Mouse (Mus musculus) hindbrain, postnatal 0 days (tissue): ENCODE results near the gene Hhipl1. TPM values are rescaled to one million over a fixed set of nuclear protein-coding genes. Genes with fewer than 3 reads are reported as not detected.

Experiments used
- ATAC-seq: fragments of 200-750 bp; cut with Nextera tagmentation; 2 replicates; pipeline ENCODE4 v1.8.0; 2017; ENCODE audit warnings: mild to moderate bottlenecking, moderate TSS enrichment, moderate library complexity
- DNase-seq: peaks from one replicate; pipeline ENCODE4 v3.0.0-alpha.2; 2015; ENCODE audit warnings: low spot score
- H3K27ac ChIP-seq: fragments of 300-500 bp; sonication (generic); 2 replicates; pipeline ENCODE4 v1.5.1; 2014; ENCODE audit warnings: mild to moderate bottlenecking
- H3K27me3 ChIP-seq: fragments of 300-500 bp; sonication (generic); 2 replicates; pipeline ENCODE4 v1.6.1; 2014; ENCODE audit warnings: low read length, mixed read lengths; ENCODE audit not compliant: insufficient read depth
- H3K36me3 ChIP-seq: fragments of 300-500 bp; sonication (generic); 2 replicates; pipeline ENCODE4 v1.6.1; 2014; ENCODE audit warnings: low read length, mixed read lengths; ENCODE audit not compliant: insufficient read depth
- H3K4me1 ChIP-seq: fragments of 300-500 bp; sonication (generic); 2 replicates; pipeline ENCODE4 v1.6.1; 2014; ENCODE audit warnings: antibody characterized with exemption, low read length, mixed read lengths; ENCODE audit not compliant: insufficient read depth
- H3K4me2 ChIP-seq: fragments of 300-500 bp; sonication (generic); 2 replicates; pipeline ENCODE4 v1.6.1; 2014; ENCODE audit warnings: low read depth, mild to moderate bottlenecking, low read length, moderate library complexity, mixed read lengths
- H3K4me3 ChIP-seq: fragments of 300-500 bp; sonication (generic); 2 replicates; pipeline ENCODE4 v1.5.1; 2014; ENCODE audit warnings: low read length
- H3K9ac ChIP-seq: fragments of 300-500 bp; sonication (generic); replicated peaks from 2 replicates; pipeline ENCODE4 v1.6.1; 2014; ENCODE audit warnings: mild to moderate bottlenecking, low read length, moderate library complexity, mixed read lengths
- H3K9me3 ChIP-seq: fragments of 300-500 bp; sonication (generic); 2 replicates; pipeline ENCODE4 v1.6.1; 2016; ENCODE audit warnings: low read length, mixed read lengths
- CTCF ChIP-seq: IDR thresholded peaks from 2 replicates; pipeline ENCODE4 v1.5.1; 2016; ENCODE audit warnings: antibody characterized with exemption, control low read depth, low read depth
- WGBS: fragments of 180-500 bp; shearing (Covaris S2); extraction: QIAGEN DNeasy Blood & Tissue Kit; methylation state at CpG from one replicate; pipeline ENCODE4 v1.1.7; 2014; 5-methylcytosine and 5-hydroxymethylcytosine counted together
- polyA plus RNA-seq: library from polyadenylated mRNA; unstranded; fragments of >200 nt; fragmentation: Nextera tagmentation; extraction: Ambion mirVana; gene quantifications from 2 replicates; pipeline ENCODE4 v1.2.1, GENCODE M21; 2015
- total RNA-seq: library from RNA; depleted of rRNA; stranded (reverse); fragments of >200 nt; gene quantifications from 2 replicates; pipeline ENCODE4 v1.2.3, GENCODE M21; 2014

Gene Hhipl1
- total and polyA plus RNA-seq, 2 experiments from 2014 or later = 3.2 to 10.2 TPM

DNA sequence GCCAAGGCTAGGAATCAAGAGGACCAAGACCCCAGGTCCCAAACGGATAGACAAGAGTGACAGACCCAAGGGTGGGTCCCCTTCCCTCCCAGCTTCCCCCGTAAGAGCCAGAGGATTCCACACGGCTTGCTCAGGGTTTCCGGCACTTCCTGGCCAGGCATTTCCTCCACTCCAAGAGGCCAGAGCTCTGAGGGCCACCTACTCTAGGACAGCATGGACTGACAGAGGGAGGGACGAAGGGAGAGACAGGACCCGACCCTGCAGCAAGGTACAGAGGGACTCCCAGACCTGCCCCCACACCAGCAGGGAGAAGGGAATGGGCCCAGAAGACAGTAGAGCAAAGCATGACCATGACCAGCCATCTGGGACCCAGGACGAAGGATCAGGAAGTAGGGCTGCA, 38.4 kb upstream of the Hhipl1 start:
- Histone ChIP-seq H3K4me2 (no peak overlapping the region), H3K9ac (no peak overlapping the region), H3K27me3 (no peaks in the 10 kb centered on the region), H3K4me1 (peaks cover 51% of the 10 kb centered on the region), H3K9me3 (no peaks in the 10 kb centered on the region), H3K36me3 (no peaks in the 10 kb centered on the region), H3K4me3 (no peak overlapping the region), H3K27ac (no peak overlapping the region)
- 81% methylated on average over 7 of the region's 7 CpGs for WGBS
- DNase-seq = no peak
- no peak for ATAC-seq
- no peak for TF ChIP-seq CTCF

DNA sequence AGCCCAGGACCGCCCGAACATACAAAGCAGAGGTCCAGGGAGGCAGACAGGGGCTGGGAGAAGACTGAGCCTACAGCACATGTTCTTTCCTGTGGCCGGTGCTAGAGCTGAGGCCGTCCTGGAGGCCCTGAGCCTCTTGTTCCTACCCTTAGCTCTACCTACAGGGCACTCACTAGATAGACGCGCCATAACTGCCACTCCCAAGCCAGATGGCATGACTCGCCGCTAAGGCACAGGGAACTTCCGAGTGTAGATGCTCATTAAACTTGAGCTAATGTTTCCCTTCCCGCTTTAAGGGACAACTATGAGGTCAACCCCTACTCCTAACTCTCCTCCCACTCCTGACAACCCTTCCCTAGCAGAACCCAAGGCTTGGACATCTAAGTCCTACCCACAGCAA, 37.1 kb upstream of the Hhipl1 start:
- no peak for TF ChIP-seq CTCF
- Histone ChIP-seq H3K27ac (no peak overlapping the region), H3K4me2 (no peak overlapping the region), H3K27me3 (no peaks in the 10 kb centered on the region), H3K4me3 (no peak overlapping the region), H3K36me3 (no peaks in the 10 kb centered on the region), H3K9me3 (no peaks in the 10 kb centered on the region), H3K4me1 (peaks cover 52% of the 10 kb centered on the region), H3K9ac (no peak overlapping the region)
- WGBS = 89% methylated on average over 10 of the region's 10 CpGs
- DNase-seq = no peak
- no peak for ATAC-seq

DNA sequence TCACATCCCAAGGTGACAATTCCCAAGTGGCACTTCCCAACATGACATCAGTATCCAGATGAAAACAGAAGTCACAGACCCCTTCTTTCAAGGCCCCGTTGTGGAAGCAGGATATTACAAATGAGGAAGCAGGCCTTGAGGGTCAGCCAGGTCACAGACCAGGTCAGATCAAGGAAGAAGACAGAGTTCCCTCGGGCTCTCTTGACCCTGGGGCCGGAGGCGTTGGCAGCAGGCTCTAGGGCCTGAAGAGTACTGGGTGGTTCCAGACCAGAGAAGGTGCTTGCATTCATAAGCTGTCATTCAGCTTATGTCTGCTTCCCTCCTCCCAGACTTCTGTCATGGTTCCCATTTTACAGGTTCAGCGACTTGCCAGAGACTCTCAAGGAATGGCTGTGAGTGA, 36.4 kb upstream of the Hhipl1 start:
- Histone ChIP-seq H3K9ac (no peak overlapping the region), H3K9me3 (no peaks in the 10 kb centered on the region), H3K4me1 (peaks cover 49% of the 10 kb centered on the region), H3K4me2 (no peak overlapping the region), H3K4me3 (no peak overlapping the region), H3K36me3 (no peaks in the 10 kb centered on the region), H3K27ac (no peak overlapping the region), H3K27me3 (no peaks in the 10 kb centered on the region)
- no peak for DNase-seq
- TF ChIP-seq CTCF = no peak
- 76% methylated on average over 5 of the region's 5 CpGs for WGBS
- no peak for ATAC-seq

DNA sequence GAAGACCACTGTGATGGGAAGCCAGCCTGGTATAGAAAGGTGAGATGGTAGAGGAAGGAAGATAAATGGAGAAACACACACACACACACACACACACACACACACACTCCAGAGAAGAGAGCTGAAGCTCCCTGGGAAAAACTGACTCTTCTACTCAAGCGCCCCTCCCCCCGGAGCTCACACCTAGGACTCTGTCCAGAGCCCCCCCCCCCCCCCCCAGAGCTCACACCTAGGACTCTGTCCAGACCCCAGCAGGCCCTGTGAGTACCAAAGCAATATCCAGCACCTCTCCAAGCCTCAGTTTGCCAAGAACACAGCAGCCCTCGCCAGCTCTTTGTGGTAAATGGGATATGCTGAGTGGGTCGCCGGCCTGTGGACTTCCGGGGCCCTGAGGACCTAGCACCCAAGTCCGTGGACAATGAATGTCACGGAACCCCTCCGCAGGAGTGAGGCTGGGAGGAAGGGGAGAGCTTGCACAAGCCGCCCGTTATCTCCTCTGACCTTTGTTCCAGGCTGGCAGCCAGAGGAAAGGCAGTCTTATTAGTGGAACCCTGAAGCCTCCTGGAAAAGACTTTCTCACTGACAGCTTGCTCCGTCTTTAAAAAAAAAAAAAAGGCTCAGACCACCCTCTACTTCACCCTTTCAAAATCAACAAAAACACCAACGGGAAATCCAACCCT, 35.7 kb upstream of the Hhipl1 start:
- H3K27ac ChIP-seq = no peak overlapping the region
- WGBS = 45% methylated on average over 13 of the region's 13 CpGs
- no peaks in the 10 kb centered on the region for H3K27me3 ChIP-seq
- ATAC-seq = no peak
- H3K9me3 ChIP-seq = no peaks in the 10 kb centered on the region
- peaks cover 45% of the 10 kb centered on the region for H3K4me1 ChIP-seq
- no peak for TF ChIP-seq CTCF
- H3K4me2 ChIP-seq = peak overlapping the region; percentile 79
- no peak overlapping the region for H3K9ac ChIP-seq
- no peaks in the 10 kb centered on the region for H3K36me3 ChIP-seq
- DNase-seq = no peak
- no peak overlapping the region for H3K4me3 ChIP-seq

DNA sequence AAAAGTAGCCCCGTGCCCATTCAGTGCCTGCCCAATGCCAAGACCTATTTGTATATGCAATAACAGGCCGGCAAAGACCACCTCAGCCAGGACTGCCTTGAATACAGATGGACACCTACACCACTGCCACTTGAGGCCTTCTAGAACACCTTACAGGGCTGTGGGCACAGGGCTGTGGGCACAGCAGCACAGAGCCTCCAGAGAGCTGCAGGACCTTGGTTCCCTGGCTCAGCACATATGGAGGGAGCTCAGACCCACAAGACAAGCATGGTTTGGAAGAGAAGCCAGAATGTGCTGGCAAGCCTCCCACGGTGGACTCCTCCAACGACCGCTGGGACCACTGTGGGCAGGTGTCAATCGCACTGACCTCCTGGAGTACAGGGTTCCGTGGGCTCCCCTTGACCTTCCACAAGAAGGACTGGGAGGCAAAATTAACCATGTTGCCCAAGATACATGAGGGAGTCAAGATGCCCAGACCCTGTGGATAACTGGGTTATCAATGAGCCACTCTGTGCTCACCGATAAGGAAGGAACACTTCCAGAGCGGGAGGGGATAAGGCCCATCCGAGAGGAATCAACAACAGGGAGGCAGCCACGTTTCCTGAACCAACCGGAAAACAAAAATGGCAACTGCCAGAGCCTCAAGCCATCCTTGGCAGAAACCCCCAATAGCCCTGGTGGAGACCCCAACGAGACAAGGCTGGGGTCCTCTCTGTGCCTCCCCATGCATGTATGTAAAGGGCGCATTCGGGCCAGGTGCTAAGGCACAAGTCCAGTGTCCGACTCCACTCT, 34.5 kb upstream of the Hhipl1 start:
- 48% methylated on average over 16 of the region's 16 CpGs for WGBS
- H3K4me1 ChIP-seq = peaks cover 33% of the 10 kb centered on the region
- H3K9me3 ChIP-seq = no peaks in the 10 kb centered on the region
- no peaks in the 10 kb centered on the region for H3K36me3 ChIP-seq
- H3K4me2 ChIP-seq = peak overlapping the region; percentile 79
- DNase-seq (no peak), ATAC-seq (no peak)
- no peak for TF ChIP-seq CTCF
- no peaks in the 10 kb centered on the region for H3K27me3 ChIP-seq
- peak overlapping the region; percentile 76 for H3K4me3 ChIP-seq
- peak overlapping the region; percentile 37 for H3K9ac ChIP-seq
- 0 out of 2 replicates have a peak overlapping the region, but pooled peaks have one; percentile 11 for H3K27ac ChIP-seq

DNA sequence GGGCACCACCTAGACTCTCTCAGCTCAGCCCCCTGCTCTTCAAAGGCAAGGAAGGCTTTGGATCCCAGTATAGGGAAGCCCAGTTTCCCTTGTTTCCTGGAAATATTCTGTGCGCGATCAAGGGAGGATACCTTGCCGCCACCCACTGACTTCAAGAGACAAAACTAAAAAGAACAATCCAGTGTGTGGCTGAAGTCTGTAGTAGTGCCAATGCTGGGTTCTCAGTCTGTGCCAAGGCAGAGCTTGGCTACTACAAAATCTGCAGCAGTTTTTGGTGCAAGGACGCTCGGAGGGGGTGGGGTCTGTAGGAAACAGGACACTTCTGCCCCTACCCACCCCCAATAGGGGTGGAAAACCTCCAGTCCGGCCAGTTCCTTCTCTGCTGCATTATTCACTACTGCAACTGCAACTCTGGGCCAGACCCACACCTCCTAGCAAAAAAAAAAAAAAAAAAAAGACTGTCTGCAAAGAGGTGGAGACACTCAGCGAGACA, 33.9 kb upstream of the Hhipl1 start:
- DNase-seq (no peak), ATAC-seq (no peak)
- 31% methylated on average over 7 of the region's 7 CpGs for WGBS
- Histone ChIP-seq H3K4me2 (peak overlapping the region; percentile 79), H3K36me3 (no peaks in the 10 kb centered on the region), H3K27ac (0 out of 2 replicates have a peak overlapping the region, but pooled peaks have one; percentile 11), H3K9ac (peak overlapping the region; percentile 37), H3K4me1 (peaks cover 32% of the 10 kb centered on the region), H3K27me3 (no peaks in the 10 kb centered on the region), H3K4me3 (peak overlapping the region; percentile 76), H3K9me3 (no peaks in the 10 kb centered on the region)
- no peak for TF ChIP-seq CTCF
